Mouse (Mus musculus) mesoderm, embryonic 11.5 days (tissue): Measurements from ENCODE around the gene Clic4.

Experiments
- DNase-seq: peaks from one replicate; pipeline ENCODE4 v3.0.0-alpha.2; 2012; ENCODE audit warnings: low read depth, low spot score

Clic4 gene

GRCm38 (mm10) chr4:135235546-135235945, 37.1 kb downstream of the Clic4 start:
- DNase-seq, result no peak

DNA sequence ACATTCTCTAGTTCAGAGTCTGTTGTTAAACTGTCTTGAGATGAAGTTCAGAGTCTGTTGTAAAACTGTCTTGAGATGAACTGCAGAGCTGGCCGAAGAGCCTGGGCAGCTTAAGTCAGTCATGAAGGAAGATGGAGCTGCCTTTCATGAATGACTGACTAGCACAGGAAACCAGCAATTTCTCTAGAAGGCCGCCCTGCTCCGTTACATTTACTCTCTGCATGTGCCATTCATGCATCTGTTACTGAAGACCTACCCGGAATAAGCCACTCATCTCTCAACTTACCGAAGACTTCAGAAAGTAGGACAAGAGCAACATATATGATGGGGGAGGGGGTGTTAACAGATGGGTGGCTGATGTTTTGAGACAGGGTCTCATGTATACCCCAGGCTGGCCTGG, 40.1 kb downstream of the Clic4 start:
- DNase-seq, result no peak

DNA sequence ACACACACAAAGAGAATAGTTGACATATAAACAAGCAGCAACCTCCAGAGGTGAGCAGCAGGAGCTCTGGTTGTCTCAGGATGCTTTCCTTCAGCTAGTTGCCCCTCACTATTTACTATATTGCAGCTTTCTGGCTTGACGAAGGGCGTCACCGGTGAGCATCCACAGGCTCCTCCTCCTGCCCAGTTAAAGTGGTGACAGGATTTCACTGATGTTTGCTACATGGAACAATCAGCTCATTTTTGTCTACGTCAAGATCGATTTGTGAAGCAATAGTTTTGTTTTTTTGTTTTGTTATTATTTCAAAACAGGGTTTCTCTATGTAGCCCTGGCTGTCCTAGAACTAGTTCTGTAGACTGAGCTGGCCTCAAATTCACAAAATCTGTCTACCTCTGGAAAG, 41.1 kb downstream of the Clic4 start:
- no peak for DNase-seq

GRCm38 (mm10) chr4:135231136-135231535, 41.5 kb downstream of the Clic4 start:
- no peak for DNase-seq

GRCm38 (mm10) chr4:135230661-135231060, 42.0 kb downstream of the Clic4 start:
- no peak for DNase-seq

DNA sequence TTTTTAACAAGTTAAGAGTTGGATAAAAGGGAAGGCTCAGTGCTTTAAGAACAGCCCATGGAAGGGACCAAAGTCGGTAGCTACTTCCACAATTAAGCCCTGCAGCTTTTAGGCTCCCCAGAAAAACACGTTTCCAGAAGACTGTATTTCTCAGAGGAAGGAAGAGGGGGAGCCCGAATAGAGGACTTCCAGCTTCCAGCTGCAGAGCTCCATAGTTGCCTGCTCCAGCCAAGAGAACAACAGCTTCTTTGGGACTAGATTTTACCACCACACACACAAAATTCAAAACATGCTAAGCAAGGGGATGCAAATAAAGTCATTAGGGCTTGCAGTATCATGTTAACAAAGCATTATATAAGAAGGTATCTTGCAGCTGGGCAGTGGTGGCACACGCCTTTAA, 42.7 kb downstream of the Clic4 start:
- DNase-seq, result no peak

- DNase-seq, result no peak
Measured at GRCm38 (mm10) chr4:135228136-135228535, 44.5 kb downstream of the Clic4 start.

- DNase-seq, result no peak
Measured at GRCm38 (mm10) chr4:135226008-135226667, 46.5 kb downstream of the Clic4 start.

GRCm38 (mm10) chr4:135223808-135224207, 48.8 kb downstream of the Clic4 start:
- DNase-seq, result no peak

GRCm38 (mm10) chr4:135221632-135222407, 50.8 kb downstream of the Clic4 start:
- DNase-seq, result no peak

- DNase-seq, result no peak
Measured at GRCm38 (mm10) chr4:135220641-135221040, 52.0 kb downstream of the Clic4 start.

DNA sequence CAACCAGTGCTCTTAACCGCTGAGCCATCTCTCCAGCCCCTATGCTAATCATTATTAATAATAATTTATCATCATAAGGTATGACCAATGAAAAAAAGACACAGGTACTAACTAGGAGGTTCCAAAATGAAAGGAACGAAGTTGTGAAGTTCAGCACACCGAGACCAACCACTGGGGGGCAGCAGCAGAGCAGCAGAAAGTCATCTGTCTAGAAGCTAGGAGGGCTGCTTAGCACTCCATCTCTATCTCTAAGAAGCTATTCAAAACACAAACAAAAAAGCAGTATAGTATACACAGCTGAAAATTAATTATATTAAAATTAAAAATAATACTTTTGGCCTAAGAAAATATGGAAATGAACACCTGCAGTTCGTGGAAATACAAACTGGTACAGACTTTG, 53.0 kb downstream of the Clic4 start:
- DNase-seq, result peak; percentile 62

DNA sequence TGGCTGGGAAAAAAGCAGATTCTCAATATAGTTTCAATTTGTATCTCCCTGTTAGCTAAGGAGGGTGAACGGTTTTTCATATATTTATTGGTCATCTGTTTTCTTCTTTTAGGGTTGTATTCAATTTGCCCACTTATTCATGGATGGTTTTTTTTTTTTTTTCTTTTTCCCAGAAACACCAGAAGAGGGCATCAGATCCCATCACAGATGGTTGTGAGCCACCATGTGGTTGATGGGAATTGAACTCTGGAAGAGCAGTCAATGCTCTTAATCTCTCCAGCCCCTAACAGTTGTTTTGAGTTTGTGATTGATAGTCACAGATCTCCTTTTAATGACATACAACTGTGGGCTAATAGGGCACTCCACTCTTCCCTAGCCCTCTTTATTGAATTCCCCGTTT, 62.8 kb downstream of the Clic4 start:
- no peak for DNase-seq

DNA sequence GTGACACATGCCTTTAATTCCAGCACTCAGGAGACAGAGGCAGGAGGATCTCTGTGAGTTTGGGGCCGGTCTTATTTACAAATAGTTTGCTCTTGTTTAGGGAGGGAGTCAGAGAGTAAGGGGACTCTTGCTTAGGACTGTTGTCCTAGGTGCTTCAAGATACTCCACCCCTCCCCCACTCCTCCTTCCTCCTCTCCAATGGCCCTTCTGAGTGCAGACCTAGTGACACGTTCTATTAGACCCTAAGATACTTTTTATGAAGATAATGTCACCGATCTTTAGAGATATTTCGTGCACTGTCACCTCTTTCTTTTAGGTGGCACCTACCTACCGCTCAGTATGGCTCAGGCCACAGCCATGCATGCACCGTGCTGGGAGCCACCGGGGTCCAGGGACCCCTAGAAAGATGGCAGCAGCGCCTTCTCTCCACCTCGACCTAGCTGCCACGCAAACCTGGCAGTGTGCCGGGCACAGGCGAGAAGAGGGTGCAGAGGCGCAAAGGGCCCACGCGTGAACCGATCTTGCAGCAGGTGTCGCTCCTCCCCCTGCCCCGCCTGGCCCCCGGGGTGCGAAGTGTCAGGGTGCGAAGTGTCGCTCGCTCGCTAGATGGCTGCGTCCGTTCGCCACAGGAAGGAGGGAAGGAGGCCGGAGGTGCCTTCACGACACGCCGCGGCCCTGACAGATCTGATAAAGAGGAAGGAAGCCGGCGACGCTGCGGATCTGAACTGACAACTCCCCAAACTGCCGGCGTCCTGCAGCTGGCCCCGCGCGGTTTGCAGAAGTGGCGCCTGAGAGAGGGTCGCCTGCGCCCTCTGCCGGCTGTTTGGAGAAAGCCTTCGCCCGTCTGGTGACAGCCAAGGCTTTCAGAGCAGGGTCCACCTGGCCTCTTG, 66.7 kb downstream of the Clic4 start:
- DNase-seq, result peak; percentile 88

GRCm38 (mm10) chr4:135205254-135205653, 67.4 kb downstream of the Clic4 start:
- DNase-seq, result no peak

DNA sequence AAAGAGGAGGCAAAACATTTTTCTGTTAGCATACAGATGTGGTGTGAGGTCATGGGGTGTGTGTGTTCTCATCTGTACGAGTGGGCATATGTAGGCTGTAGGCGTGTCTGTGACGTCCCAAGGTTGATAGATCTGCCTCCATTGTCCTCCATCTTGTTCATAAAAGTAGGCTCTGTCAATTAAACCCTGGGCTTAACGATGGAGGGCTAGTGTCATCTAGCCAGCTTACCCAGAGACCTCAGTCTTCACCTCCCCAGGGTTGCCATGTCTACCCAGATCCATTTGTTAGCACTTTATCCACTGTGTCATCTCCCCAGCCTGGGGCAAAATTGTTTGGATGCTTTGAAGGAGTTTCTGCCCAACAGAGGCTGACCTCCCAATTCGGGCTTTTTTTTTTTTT, 67.9 kb downstream of the Clic4 start:
- DNase-seq, result no peak

- DNase-seq, result no peak
Measured at GRCm38 (mm10) chr4:135203806-135204560, 68.6 kb downstream of the Clic4 start.

- no peak for DNase-seq
Measured at GRCm38 (mm10) chr4:135203279-135203678, 69.3 kb downstream of the Clic4 start.

GRCm38 (mm10) chr4:135201771-135202170, 70.8 kb downstream of the Clic4 start:
- no peak for DNase-seq

- DNase-seq, result no peak
Measured at GRCm38 (mm10) chr4:135197857-135198256, 74.8 kb downstream of the Clic4 start.

- no peak for DNase-seq
Measured at GRCm38 (mm10) chr4:135192841-135193240, 79.8 kb downstream of the Clic4 start.

DNA sequence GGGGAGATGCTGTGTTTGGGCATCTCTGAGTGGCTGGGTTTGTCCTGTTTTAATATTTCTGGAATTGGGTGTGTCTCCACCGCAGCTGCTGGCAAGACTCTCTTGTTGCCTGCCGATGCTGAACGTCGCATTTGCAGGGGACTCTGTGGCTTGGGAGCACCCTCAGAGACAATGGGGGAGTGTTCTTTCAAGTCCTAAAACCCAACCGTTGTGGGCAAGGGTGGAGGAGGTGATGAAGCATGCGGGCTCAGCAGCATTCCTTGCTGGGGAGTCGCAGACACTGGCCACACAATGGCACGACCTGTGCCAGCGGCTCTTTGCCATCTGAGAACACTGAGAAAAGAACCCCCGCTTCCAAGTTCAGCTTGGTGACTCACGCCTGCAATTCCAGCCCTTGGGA, 81.0 kb downstream of the Clic4 start:
- no peak for DNase-seq
